Mouse (Mus musculus): ENCODE results near the gene Hoxa2.

- TF ChIP-seq CTCF (IDR thresholded peaks at IDR 0.05; ENCODE audit: insufficient read depth, low read depth, low read length) = no peak
- no peak for TF ChIP-seq POLR2A (IDR thresholded peaks at IDR 0.05; ENCODE audit: insufficient read depth, low read depth, low read length)
Measured at GRCm38 (mm10) chr6:52159979-52160378, 4.7 kb downstream of the Hoxa2 start.

All from olfactory bulb, adult 2 months (tissue).